Mouse (Mus musculus): Measurements from ENCODE around the gene Dus4l. TPM values are rescaled to one million over a fixed set of nuclear protein-coding genes. Genes with fewer than 3 reads are reported as not detected.
A peak's percentile ranks its signal among the peaks of the same experiment; 100 is the strongest.

The Dus4l gene
- 7.2 and 8.6 TPM in 2 replicates for polyA plus RNA-seq (2015; fragmentation: Nextera tagmentation; extraction: Ambion mirVana)

DNA sequence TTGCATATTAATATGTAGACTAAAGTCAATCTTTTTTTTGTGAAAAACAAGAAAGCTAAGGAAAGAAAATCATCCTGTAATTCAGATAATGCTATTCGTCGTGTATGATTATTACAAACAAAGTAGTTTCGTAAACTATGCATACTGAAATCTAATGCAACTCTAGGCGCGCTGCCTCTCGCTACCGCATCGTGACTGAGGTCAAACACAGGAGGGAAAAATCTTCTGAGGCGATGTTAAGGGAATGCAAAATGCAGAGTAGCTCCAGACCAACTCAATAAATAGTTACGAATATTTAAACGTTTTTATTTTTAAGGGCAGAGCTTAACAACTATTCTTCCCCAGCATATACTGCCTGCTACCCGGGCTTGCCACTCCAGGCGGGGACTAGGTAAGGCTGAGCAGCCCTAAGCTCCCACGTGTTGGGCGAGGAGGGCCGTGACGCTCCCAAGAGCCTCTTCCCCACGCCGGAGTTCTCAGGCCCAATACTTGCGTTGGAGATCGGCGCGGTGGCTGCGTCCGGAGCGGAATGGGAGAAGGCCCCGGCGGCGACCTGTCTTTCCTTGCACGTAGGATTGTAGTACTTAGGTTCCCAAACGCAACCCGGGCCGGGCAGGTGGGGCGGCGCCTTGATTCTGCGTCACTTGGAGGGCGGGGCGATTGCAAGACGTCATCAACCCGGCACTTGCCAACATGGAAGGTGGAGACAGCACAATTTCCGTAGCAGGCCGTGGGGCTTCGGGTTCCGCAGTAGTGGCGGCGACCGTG, at the start of gene Dus4l, which contains the start of gene Cog5:
Gene Dus4l, minus strand, starts transcription at position 630 of the 768 bp plus-strand sequence.
Gene Cog5, plus strand, starts transcription at position 673 of the 768 bp plus-strand sequence.
- WGBS, result under 1% methylated on average over 47 of the region's 47 CpGs
- H3K9me3 ChIP-seq (ENCODE audit: control insufficient read depth, low read length), result no peaks in the 10 kb centered on the region
- peaks cover 6% of the 10 kb centered on the region for H3K4me1 ChIP-seq (ENCODE audit: control insufficient read depth, insufficient read depth, low read length)
- peak within 1 kb of the TSS; percentile 85 for H3K27ac ChIP-seq (ENCODE audit: low read length)
- H3K4me3 ChIP-seq (ENCODE audit: low read length), result peak within 1 kb of the TSS; percentile 88
- no peaks in the 10 kb centered on the region for H3K27me3 ChIP-seq (replicated peaks; ENCODE audit: control insufficient read depth, insufficient read depth, low read length)
- H3K4me2 ChIP-seq (ENCODE audit: low read depth, low read length), result peak within 1 kb of the TSS; percentile 77
- no peaks in the 10 kb centered on the region for H3K36me3 ChIP-seq (ENCODE audit: control insufficient read depth, insufficient read depth, low read length)
- peak within 1 kb of the TSS; percentile 86 for H3K9ac ChIP-seq (ENCODE audit: low read depth, low read length)
- ATAC-seq, result peak; percentile 96

DNA sequence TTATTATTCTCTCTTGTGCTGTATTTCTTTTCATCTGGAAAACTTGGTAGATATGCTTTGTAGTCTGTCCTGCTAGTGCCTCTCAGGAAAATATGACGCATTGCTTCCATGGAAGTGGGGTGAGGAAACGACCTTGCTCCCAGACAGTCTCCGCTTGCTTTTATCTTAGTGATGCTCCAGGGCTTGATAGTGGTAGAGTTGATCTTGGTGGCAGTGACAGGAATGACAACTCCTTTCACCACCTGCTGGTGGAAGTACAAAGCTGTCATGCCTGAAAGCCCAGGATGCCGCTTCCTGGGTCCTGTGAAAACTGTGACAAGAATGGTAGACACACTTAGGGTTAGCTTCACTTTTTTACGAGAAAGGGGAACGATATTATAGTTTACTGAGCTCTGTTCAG, 49.3 kb upstream of the Dus4l start:
- ATAC-seq, result no peak
- no peak overlapping the region for H3K4me3 ChIP-seq (ENCODE audit: low read length)
- 80% methylated on average over 6 of the region's 6 CpGs for WGBS
- H3K27me3 ChIP-seq (replicated peaks; ENCODE audit: control insufficient read depth, insufficient read depth, low read length), result no peaks in the 10 kb centered on the region
- H3K27ac ChIP-seq (ENCODE audit: low read length), result no peak overlapping the region
- no peaks in the 10 kb centered on the region for H3K36me3 ChIP-seq (ENCODE audit: control insufficient read depth, insufficient read depth, low read length)
- H3K9ac ChIP-seq (ENCODE audit: low read depth, low read length), result no peak overlapping the region
- 0 out of 2 replicates have a peak, but pooled peaks cover 3% of the 10 kb centered on the region for H3K4me1 ChIP-seq (ENCODE audit: control insufficient read depth, insufficient read depth, low read length)
- no peaks in the 10 kb centered on the region for H3K9me3 ChIP-seq (ENCODE audit: control insufficient read depth, low read length)
- no peak overlapping the region for H3K4me2 ChIP-seq (ENCODE audit: low read depth, low read length)

DNA sequence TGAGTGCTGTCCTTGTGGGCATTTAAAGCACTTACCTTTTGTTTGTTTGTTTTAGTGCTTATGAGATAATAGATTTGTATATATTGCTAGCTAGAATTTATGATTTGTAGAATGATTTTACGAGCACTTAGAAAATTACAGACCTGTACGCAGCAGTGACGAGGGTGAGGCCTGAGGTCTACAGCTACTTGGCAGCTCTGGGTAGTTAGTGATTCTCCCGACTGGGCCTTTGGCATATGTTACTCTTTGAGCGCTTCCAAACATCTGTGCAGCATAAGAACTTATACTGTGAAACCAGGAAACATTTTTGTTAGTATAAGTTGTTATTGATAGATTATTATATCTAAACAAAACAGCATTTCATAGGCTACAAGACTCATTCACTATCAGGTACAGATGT, 46.8 kb upstream of the Dus4l start:
- no peak overlapping the region for H3K4me2 ChIP-seq (ENCODE audit: low read depth, low read length)
- H3K4me3 ChIP-seq (ENCODE audit: low read length), result no peak overlapping the region
- no peak for ATAC-seq
- H3K27ac ChIP-seq (ENCODE audit: low read length), result no peak overlapping the region
- H3K36me3 ChIP-seq (ENCODE audit: control insufficient read depth, insufficient read depth, low read length), result 0 out of 2 replicates have a peak, but pooled peaks cover 2% of the 10 kb centered on the region
- H3K9ac ChIP-seq (ENCODE audit: low read depth, low read length), result no peak overlapping the region
- peaks cover 4% of the 10 kb centered on the region; the same call in 1 of the 2 replicates for H3K9me3 ChIP-seq (ENCODE audit: control insufficient read depth, low read length)
- H3K27me3 ChIP-seq (replicated peaks; ENCODE audit: control insufficient read depth, insufficient read depth, low read length), result no peaks in the 10 kb centered on the region
- WGBS, result 48% methylated on average over 5 of the region's 5 CpGs
- H3K4me1 ChIP-seq (ENCODE audit: control insufficient read depth, insufficient read depth, low read length), result 0 out of 2 replicates have a peak, but pooled peaks cover 3% of the 10 kb centered on the region

DNA sequence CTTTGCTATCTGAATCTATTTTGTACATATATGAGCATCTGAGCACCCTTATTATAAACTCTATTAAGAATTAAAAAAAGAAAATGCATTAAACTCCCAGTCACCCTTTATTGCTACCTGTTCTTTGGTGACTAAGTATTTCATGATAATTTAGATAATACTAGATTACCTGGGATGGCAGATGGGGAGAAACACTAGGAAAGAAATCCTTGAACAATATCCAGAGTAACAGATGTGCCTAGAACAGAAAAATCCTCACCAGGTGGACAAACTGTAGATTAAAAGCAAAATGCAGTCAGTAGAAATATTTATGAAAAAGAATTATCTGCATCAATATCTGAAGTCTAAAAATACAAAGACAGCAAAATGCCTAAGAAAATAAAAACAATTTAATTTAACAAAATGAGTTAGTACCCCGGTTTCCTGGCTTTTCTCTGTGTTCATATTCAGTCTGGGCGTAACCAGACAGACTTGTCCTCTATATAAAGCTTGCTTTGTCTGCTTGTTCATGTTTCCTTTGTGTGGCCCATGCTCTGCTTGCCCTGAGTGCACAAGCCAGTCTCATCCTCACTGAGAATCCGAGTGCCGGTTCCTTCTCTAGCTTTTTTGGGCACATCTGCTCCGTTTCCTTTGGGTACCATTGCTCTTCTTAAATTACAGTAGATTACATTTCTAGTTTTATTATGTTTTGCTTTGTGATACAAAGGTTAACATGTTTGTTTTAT, 46.2 kb upstream of the Dus4l start:
- H3K4me3 ChIP-seq (ENCODE audit: low read length), result no peak overlapping the region
- H3K9me3 ChIP-seq (ENCODE audit: control insufficient read depth, low read length), result peaks cover 4% of the 10 kb centered on the region; the same call in 1 of the 2 replicates
- WGBS, result 58% methylated on average over 5 of the region's 5 CpGs
- no peak overlapping the region for H3K9ac ChIP-seq (ENCODE audit: low read depth, low read length)
- ATAC-seq, result no peak
- no peaks in the 10 kb centered on the region for H3K27me3 ChIP-seq (replicated peaks; ENCODE audit: control insufficient read depth, insufficient read depth, low read length)
- no peak overlapping the region for H3K27ac ChIP-seq (ENCODE audit: low read length)
- H3K4me1 ChIP-seq (ENCODE audit: control insufficient read depth, insufficient read depth, low read length), result 0 out of 2 replicates have a peak, but pooled peaks cover 3% of the 10 kb centered on the region
- no peak overlapping the region for H3K4me2 ChIP-seq (ENCODE audit: low read depth, low read length)
- 0 out of 2 replicates have a peak, but pooled peaks cover 2% of the 10 kb centered on the region for H3K36me3 ChIP-seq (ENCODE audit: control insufficient read depth, insufficient read depth, low read length)

DNA sequence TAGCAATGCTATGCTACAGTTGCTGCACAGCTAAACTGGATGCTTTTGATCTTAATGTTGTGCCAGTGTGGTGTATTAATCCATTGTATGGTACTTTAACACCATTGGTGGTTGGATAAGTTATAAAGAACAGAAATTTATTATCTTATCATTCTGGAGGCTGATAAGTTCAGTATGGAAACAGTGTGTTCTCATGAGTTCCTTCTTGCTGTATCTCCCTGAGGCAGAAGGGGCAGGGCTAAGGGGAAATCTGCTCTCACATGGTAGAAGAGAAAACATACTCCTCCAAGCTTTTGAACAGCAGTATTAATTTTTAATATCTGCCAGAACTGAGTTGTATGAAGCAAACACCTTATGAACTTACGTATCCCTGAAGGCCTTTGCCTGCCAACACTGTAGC, 38.7 kb upstream of the Dus4l start:
- Histone ChIP-seq H3K4me1 (ENCODE audit: control insufficient read depth, insufficient read depth, low read length) (no peaks in the 10 kb centered on the region), H3K9me3 (ENCODE audit: control insufficient read depth, low read length) (peaks cover 4% of the 10 kb centered on the region; the same call in 1 of the 2 replicates), H3K4me3 (ENCODE audit: low read length) (no peak overlapping the region), H3K27me3 (replicated peaks; ENCODE audit: control insufficient read depth, insufficient read depth, low read length) (no peaks in the 10 kb centered on the region), H3K4me2 (ENCODE audit: low read depth, low read length) (no peak overlapping the region), H3K9ac (ENCODE audit: low read depth, low read length) (no peak overlapping the region), H3K27ac (ENCODE audit: low read length) (no peak overlapping the region), H3K36me3 (ENCODE audit: control insufficient read depth, insufficient read depth, low read length) (0 out of 2 replicates have a peak, but pooled peaks cover 2% of the 10 kb centered on the region)
- no peak for ATAC-seq
- WGBS, result 86% methylated on average over 1 of the region's 1 CpGs

- H3K4me1 ChIP-seq (ENCODE audit: control insufficient read depth, insufficient read depth, low read length), result no peaks in the 10 kb centered on the region
- H3K9ac ChIP-seq (ENCODE audit: low read depth, low read length), result no peak overlapping the region
- no peaks in the 10 kb centered on the region for H3K9me3 ChIP-seq (ENCODE audit: control insufficient read depth, low read length)
- H3K4me2 ChIP-seq (ENCODE audit: low read depth, low read length), result no peak overlapping the region
- no peaks in the 10 kb centered on the region for H3K27me3 ChIP-seq (replicated peaks; ENCODE audit: control insufficient read depth, insufficient read depth, low read length)
- no peak for ATAC-seq
- WGBS, result 95% methylated on average over 3 of the region's 3 CpGs
- no peak overlapping the region for H3K4me3 ChIP-seq (ENCODE audit: low read length)
- H3K36me3 ChIP-seq (ENCODE audit: control insufficient read depth, insufficient read depth, low read length), result no peaks in the 10 kb centered on the region
- H3K27ac ChIP-seq (ENCODE audit: low read length), result no peak overlapping the region
Observed at GRCm38 (mm10) chr12:31686679-31687078, 32.1 kb upstream of the Dus4l start.

DNA sequence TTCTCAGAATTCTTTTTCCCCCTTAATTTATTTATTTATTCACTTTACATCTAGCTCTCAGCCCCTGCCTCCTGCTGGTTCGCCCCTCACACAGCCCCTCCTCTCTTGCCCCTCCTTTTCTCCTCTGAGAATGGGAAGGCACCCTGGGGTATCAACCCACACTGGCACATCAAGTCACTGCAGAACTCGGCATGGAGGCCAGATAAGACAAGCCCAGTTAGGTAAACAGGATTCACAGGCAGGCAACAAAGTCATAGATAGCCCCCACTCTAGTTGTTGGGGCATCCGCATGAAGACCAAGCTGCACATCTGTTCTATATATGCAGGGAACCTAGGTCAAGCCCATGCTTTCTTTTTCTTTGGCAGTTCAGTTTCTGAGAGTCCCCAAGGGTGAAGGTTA, 12.6 kb upstream of the Dus4l start:
- Histone ChIP-seq H3K9ac (ENCODE audit: low read depth, low read length) (no peak overlapping the region), H3K4me1 (ENCODE audit: control insufficient read depth, insufficient read depth, low read length) (no peaks in the 10 kb centered on the region), H3K36me3 (ENCODE audit: control insufficient read depth, insufficient read depth, low read length) (0 out of 2 replicates have a peak, but pooled peaks cover 4% of the 10 kb centered on the region), H3K4me2 (ENCODE audit: low read depth, low read length) (no peak overlapping the region), H3K27ac (ENCODE audit: low read length) (no peak overlapping the region), H3K27me3 (replicated peaks; ENCODE audit: control insufficient read depth, insufficient read depth, low read length) (no peaks in the 10 kb centered on the region), H3K9me3 (ENCODE audit: control insufficient read depth, low read length) (no peaks in the 10 kb centered on the region), H3K4me3 (ENCODE audit: low read length) (no peak overlapping the region)
- WGBS, result 74% methylated on average over 3 of the region's 3 CpGs
- no peak for ATAC-seq

DNA sequence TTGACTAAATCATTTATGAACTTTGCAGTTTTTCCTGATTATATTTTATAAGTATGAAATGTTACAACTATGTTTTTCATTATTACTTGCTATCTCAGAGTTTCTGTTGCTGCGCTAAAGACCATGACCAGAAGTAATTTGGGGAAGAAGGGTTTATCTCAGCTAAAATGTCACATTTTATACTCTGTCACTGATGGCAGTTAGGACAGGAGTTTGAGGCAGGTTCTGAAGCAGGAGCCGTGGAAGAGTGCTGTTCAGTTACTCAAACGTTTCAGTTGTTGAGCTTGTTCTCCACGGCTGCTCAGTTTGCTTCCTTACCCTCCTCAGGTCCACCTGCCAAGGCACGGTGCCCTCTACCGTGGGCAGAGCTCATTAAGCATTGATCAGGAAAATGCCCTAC, 11.4 kb upstream of the Dus4l start:
- ATAC-seq, result no peak
- Histone ChIP-seq H3K4me2 (ENCODE audit: low read depth, low read length) (no peak overlapping the region), H3K27me3 (replicated peaks; ENCODE audit: control insufficient read depth, insufficient read depth, low read length) (no peaks in the 10 kb centered on the region), H3K36me3 (ENCODE audit: control insufficient read depth, insufficient read depth, low read length) (0 out of 2 replicates have a peak, but pooled peaks cover 4% of the 10 kb centered on the region), H3K4me1 (ENCODE audit: control insufficient read depth, insufficient read depth, low read length) (no peaks in the 10 kb centered on the region), H3K9me3 (ENCODE audit: control insufficient read depth, low read length) (no peaks in the 10 kb centered on the region), H3K9ac (ENCODE audit: low read depth, low read length) (no peak overlapping the region), H3K27ac (ENCODE audit: low read length) (no peak overlapping the region), H3K4me3 (ENCODE audit: low read length) (no peak overlapping the region)
- 80% methylated on average over 6 of the region's 6 CpGs for WGBS

DNA sequence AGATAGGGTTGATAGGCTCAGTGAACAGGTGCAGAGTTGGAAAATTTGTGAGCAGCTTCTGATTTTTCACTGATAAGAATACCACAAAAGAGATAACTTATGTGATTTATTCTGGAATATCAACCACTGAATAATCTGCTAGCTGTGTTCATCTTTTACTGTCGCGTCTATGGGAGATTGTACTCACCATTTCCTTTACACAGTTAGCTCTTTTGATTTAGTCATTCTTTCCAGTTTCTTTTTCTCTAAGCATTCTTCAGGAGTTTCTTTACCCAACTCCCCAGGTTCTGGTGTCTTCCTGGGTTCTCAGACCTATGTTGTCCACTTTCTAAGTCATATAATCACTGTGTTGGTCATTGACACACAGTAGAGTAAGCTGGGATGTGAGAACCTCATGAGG, 2.2 kb upstream of the Dus4l start:
- 90% methylated on average over 2 of the region's 2 CpGs for WGBS
- no peak for ATAC-seq
- no peaks in the 10 kb centered on the region for H3K27me3 ChIP-seq (replicated peaks; ENCODE audit: control insufficient read depth, insufficient read depth, low read length)
- H3K4me2 ChIP-seq (ENCODE audit: low read depth, low read length), result no peak overlapping the region
- peaks cover 6% of the 10 kb centered on the region for H3K4me1 ChIP-seq (ENCODE audit: control insufficient read depth, insufficient read depth, low read length)
- H3K9ac ChIP-seq (ENCODE audit: low read depth, low read length), result no peak overlapping the region
- H3K4me3 ChIP-seq (ENCODE audit: low read length), result no peak overlapping the region
- no peaks in the 10 kb centered on the region for H3K9me3 ChIP-seq (ENCODE audit: control insufficient read depth, low read length)
- no peaks in the 10 kb centered on the region for H3K36me3 ChIP-seq (ENCODE audit: control insufficient read depth, insufficient read depth, low read length)
- no peak overlapping the region for H3K27ac ChIP-seq (ENCODE audit: low read length)
